8 mouse cellular contexts compared by ENCODE assay signal in the genomic region with DNA sequence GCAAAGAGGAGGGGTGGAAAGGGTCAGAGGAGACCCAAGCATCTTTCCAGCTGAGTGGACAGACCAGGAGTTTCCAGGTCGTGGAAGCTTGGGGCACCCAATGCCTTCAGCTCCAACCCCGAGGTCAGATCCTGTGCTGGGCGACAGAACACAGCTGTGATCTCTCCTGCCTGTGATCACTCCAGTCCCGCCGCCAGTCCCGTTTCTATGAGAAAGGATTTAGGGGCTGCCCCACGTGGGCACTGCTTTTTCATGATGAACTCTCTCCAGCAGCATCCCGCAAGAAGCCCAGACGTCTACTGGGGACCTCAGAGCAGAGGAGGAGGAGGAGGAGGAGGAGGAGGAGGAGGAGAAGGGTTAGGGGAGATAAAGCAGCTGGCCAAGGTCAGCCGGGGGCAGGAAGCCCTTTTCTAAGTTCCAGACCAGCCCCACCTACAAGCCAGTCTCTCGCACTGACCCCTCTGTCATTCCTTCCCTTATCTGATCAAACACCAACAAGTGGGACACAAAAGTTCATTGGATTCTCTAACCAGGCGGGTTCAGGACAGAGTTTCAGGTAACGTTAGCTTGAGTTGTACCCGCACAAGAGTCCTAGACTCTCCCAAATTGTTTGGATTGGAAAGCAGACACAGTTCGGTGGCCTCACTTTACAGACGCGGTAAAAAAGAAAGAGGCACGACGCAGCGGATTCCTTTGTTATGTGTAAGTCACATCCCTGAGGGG. TPM values are rescaled to one million over a fixed set of nuclear protein-coding genes. Genes with fewer than 3 reads are reported as not detected.
DNase-seq lines count a peak whose midpoint lies in the region; ATAC-seq and TF ChIP-seq lines count a peak whose summit lies in the region.

No protein-coding gene starts in this region.

- H3K27me3 ChIP-seq in forebrain, postnatal 0 days (ENCODE audit: insufficient read depth, low read length), result no peaks in the 10 kb centered on the region
- H3K27me3 ChIP-seq in limb, embryonic 14.5 days (ENCODE audit: control insufficient read depth, insufficient read depth, low read length), result no peaks in the 10 kb centered on the region
- no peaks in the 10 kb centered on the region for H3K27me3 ChIP-seq in myocyte (ENCODE audit: control insufficient read depth, insufficient read depth, insufficient read length)

- H3K4me2 ChIP-seq in forebrain, postnatal 0 days (ENCODE audit: low read depth), result peak overlapping the region; percentile 93
- H3K4me2 ChIP-seq in limb, embryonic 14.5 days (replicated peaks; ENCODE audit: low read depth, low read length, severe bottlenecking), result peak overlapping the region; percentile 90
- peak overlapping the region; percentile 88 for H3K4me2 ChIP-seq in myocyte (ENCODE audit: low read depth)

- peak overlapping the region; percentile 73 to 90 for H3K4me3 ChIP-seq in ES-E14 (ENCODE audit: insufficient read depth in 1 of 2, low read depth in 1 of 2, low read length in 2 of 2, poor library complexity in 1 of 2, severe bottlenecking in 1 of 2)
- H3K4me3 ChIP-seq in forebrain, postnatal 0 days (ENCODE audit: low read depth, low read length), result peak overlapping the region; percentile 52
- peak overlapping the region; percentile 70 for H3K4me3 ChIP-seq in limb, embryonic 14.5 days (replicated peaks; ENCODE audit: low read length)
- peak overlapping the region; percentile 63 for H3K4me3 ChIP-seq in myocyte

- peak overlapping the region; percentile 26 for H3ac ChIP-seq in myocyte (ENCODE audit: control insufficient read depth, insufficient read length)

- no peak for ATAC-seq in forebrain, postnatal 0 days
- peak; percentile 3; the same call in 1 of the 2 replicates for ATAC-seq in limb, embryonic 14.5 days (ENCODE audit: low FRiP score, low read depth)

- H3K36me3 ChIP-seq in ES-E14 (ENCODE audit: control insufficient read depth, insufficient read depth, low read length, poor library complexity, severe bottlenecking) (peaks cover 20% of the 10 kb centered on the region), myocyte (ENCODE audit: control insufficient read depth, insufficient read depth) (no peaks in the 10 kb centered on the region)
- no peaks in the 10 kb centered on the region for H3K36me3 ChIP-seq in forebrain, postnatal 0 days (ENCODE audit: insufficient read depth)
- H3K36me3 ChIP-seq in limb, embryonic 14.5 days (ENCODE audit: control insufficient read depth, insufficient read depth, low read length), result peaks cover 21% of the 10 kb centered on the region

- no peaks in the 10 kb centered on the region for H3K79me2 ChIP-seq in myocyte (ENCODE audit: control insufficient read depth, insufficient read depth)

- in situ Hi-C loops in ES-E14 (cut with MboI; ENCODE audit: low sequenced_read_pairs in 2 of 2, unreplicated experiment in 2 of 2), result loop anchor here (25.0 kb wide), 1 partner anchor 214 kb away; no protein-coding TSS in a partner anchor

- peak overlapping the region; percentile 74; the same call in 1 of the 2 replicates for H3K9ac ChIP-seq in ES-E14 (ENCODE audit: insufficient read depth, low read depth, low read length, poor library complexity, severe bottlenecking)
- peak overlapping the region; percentile 57 for H3K9ac ChIP-seq in forebrain, postnatal 0 days
- peak overlapping the region; percentile 70 for H3K9ac ChIP-seq in limb, embryonic 14.5 days (ENCODE audit: low read depth, low read length, severe bottlenecking)

- DNase-seq in 3T3-L1 (ENCODE audit: low read depth, low spot score), result peak; percentile 16
- DNase-seq in ES-E14 (ENCODE audit: low read depth, low spot score), result no peak
- DNase-seq in forebrain, postnatal 0 days, result no peak
- DNase-seq in limb, embryonic 14.5 days (ENCODE audit: low spot score), result no peak
- no peak for DNase-seq in Muller cell, postnatal 12 days (ENCODE audit: inconsistent ontology term)
- DNase-seq in urinary bladder, postnatal 4 days (ENCODE audit: low spot score in 2 of 2), result no peak
- DNase-seq in spleen, postnatal 36 days (ENCODE audit: low spot score in 2 of 2), result no peak

- H3K4me1 ChIP-seq in ES-E14 (ENCODE audit: control insufficient read depth in 2 of 2, insufficient read depth in 2 of 2, low read length in 2 of 2, poor library complexity in 1 of 2), result peaks cover 0 to 16% of the 10 kb centered on the region in 2 experiments; a peak in 3 of 4 replicates
- no peaks in the 10 kb centered on the region for H3K4me1 ChIP-seq in forebrain, postnatal 0 days (ENCODE audit: insufficient read depth)
- peaks cover 16% of the 10 kb centered on the region; the same call in 1 of the 2 replicates for H3K4me1 ChIP-seq in limb, embryonic 14.5 days (ENCODE audit: control insufficient read depth, insufficient read depth, low read length)

- TF ChIP-seq POLR2A in limb, embryonic 14.5 days (IDR thresholded peaks at IDR 0.05; ENCODE audit: borderline replicate concordance, extremely low read depth, insufficient read depth, insufficient read length), result no peak
- no peak for TF ChIP-seq POLR2A in myocyte (IDR thresholded peaks at IDR 0.05; ENCODE audit: insufficient read length, low read depth)

- no peaks in the 10 kb centered on the region for H3K9me3 ChIP-seq in ES-E14 (ENCODE audit: control insufficient read depth, insufficient read depth, low read depth, low read length)
- no peaks in the 10 kb centered on the region for H3K9me3 ChIP-seq in forebrain, postnatal 0 days (ENCODE audit: low read length)
- no peaks in the 10 kb centered on the region for H3K9me3 ChIP-seq in limb, embryonic 14.5 days (ENCODE audit: control insufficient read depth, low read length)

- TF ChIP-seq CTCF in forebrain, postnatal 0 days (IDR thresholded peaks at IDR 0.05; ENCODE audit: low read depth), result no peak

- H3K27ac ChIP-seq in ES-E14 (ENCODE audit: insufficient read depth, low read depth, low read length, poor library complexity, severe bottlenecking), result no peak overlapping the region
- H3K27ac ChIP-seq in forebrain, postnatal 0 days (ENCODE audit: low read depth, low read length), result no peak overlapping the region
- 0 out of 2 replicates have a peak overlapping the region, but pooled peaks have one; percentile 67 for H3K27ac ChIP-seq in limb, embryonic 14.5 days (replicated peaks; ENCODE audit: low read depth, low read length)

- WGBS in forebrain, postnatal 0 days, result 1% methylated on average over 20 of the region's 20 CpGs
- 0% methylated on average over 14 of the region's 20 CpGs for WGBS in limb, embryonic 14.5 days

TF ChIP-seq in ES-E14, 5 proteins besides CTCF, POLR2A, EP300 and RAD21:
- no peak for TF ChIP-seq ZNF384 (IDR thresholded peaks at IDR 0.05; ENCODE audit: low read depth, low read length)
- no peak for TF ChIP-seq HCFC1 (IDR thresholded peaks at IDR 0.05; ENCODE audit: borderline replicate concordance, insufficient read depth, low read length)
- TF ChIP-seq ZC3H11A (IDR thresholded peaks at IDR 0.05; ENCODE audit: borderline replicate concordance, low read depth, low read length), result no peak
- TF ChIP-seq CHD2 (IDR thresholded peaks at IDR 0.05; ENCODE audit: low read depth, low read length), result no peak
- no peak for TF ChIP-seq MAFK (IDR thresholded peaks at IDR 0.05; ENCODE audit: insufficient read depth, low read depth, low read length)

TF ChIP-seq in myocyte, 11 proteins besides CTCF, POLR2A, EP300 and RAD21:
- TF ChIP-seq MYOD1 (IDR thresholded peaks at IDR 0.05; ENCODE audit: control insufficient read depth in 1 of 3, insufficient read length in 2 of 3, low read depth in 2 of 3) (peak in 1 of 3 experiments; percentile 10), MYOG (IDR thresholded peaks at IDR 0.05; ENCODE audit: control insufficient read depth in 1 of 3, insufficient read depth in 1 of 3, insufficient read length in 2 of 3, low read depth in 2 of 3) (no peak)

RNA-seq across cellular contexts. Expression of a gene that starts 0.8 kb away (rescaled TPM):
- 412 and 560 TPM in 2 replicates for total RNA-seq in ES-E14 (2012; rRNA removed)
- total RNA-seq in forebrain, postnatal 0 days (2014; rRNA removed), result 155 and 184 TPM in 2 replicates
- 221 and 275 TPM in 2 replicates for polyA plus RNA-seq in forebrain, postnatal 0 days (2015; fragmentation: Nextera tagmentation; extraction: Ambion mirVana)
- polyA plus RNA-seq in limb, embryonic 14.5 days (2012; rRNA removed), result 151 and 219 TPM in 2 replicates
- 166 and 177 TPM in 2 replicates for polyA plus RNA-seq in limb, embryonic 14.5 days (2014; fragmentation: Nextera tagmentation; extraction: Ambion mirVana)
- 173 TPM for polyA plus RNA-seq in myocyte (2012; fragmentation: generic; extraction: Trizol)

RNA-seq across cellular contexts. Expression of a gene that starts 17.3 kb away (rescaled TPM):
- 6.5 and 17.2 TPM in 2 replicates for total RNA-seq in ES-E14 (2012; rRNA removed)
- 1.9 and 2.7 TPM in 2 replicates for total RNA-seq in forebrain, postnatal 0 days (2014; rRNA removed)
- polyA plus RNA-seq in forebrain, postnatal 0 days (2015; fragmentation: Nextera tagmentation; extraction: Ambion mirVana), result 2.7 and 3.5 TPM in 2 replicates
- polyA plus RNA-seq in limb, embryonic 14.5 days (2012; rRNA removed), result 2.3 and 2.9 TPM in 2 replicates
- 1.5 and 1.6 TPM in 2 replicates for polyA plus RNA-seq in limb, embryonic 14.5 days (2014; fragmentation: Nextera tagmentation; extraction: Ambion mirVana)
- 0.10 TPM for polyA plus RNA-seq in myocyte (2012; fragmentation: generic; extraction: Trizol)
